Mouse (Mus musculus) c-Kit-negative CD71-positive TER-119-positive erythroid progenitor cells, embryonic 14.5 days (primary cell): ENCODE data around the gene Etnk1.
"Not testable (repeated sequence)": the region's sequence is repeated elsewhere in the genome, so short reads cannot be mapped to it uniquely, and the experiment has no call there.

Experiments used
- DNase-seq: peaks from one replicate; pipeline ENCODE4 v3.0.0-alpha.2; 2013; ENCODE audit warnings: low read depth, low spot score

Gene Etnk1

DNA sequence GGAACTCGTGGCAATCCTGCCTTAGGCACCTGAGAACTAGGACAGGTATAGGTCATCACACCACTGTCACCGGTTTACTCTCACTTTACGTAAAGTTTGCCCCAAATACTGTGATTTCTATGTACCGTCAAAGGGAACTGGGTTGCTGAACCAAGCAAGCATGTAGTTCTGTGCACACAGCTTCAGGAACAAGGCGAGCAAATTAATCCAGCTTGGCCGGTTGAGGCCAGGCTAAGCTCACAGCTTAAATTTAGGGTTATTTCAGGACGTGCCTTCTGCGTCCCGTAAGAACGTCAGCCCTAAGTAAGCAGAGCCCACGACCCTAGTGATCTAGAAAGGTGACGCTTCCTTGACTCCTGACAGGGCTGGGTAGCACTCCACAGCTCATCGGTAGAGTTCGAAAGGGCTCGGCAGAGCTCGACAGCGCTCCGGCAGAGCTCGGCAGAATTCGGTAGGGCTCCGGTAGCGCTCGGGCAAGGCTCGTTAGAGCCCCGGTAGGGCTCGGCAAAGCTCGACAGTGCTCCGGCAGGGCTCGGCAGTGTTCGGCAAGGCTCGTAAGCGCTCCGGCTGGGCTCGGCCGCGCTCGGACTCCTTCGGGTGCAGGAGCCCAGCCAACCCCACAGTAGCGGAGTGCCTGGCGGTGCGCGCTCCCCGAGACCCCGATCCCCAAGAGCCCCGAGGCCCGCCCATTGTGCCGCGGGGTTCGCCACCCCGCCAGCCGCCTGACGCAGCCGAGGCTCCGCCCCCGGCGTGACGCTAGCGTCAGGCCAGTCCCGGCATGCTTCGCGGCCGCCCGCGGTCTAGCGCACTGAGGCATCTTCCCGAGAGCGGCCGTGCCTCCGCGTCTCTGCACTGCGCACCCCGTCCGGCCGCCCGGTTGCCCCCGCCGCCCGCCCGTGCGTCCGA is at the start of gene Etnk1:
TSS of gene Etnk1 (plus strand) at position 770 of the 906 bp plus-strand sequence.
- peak; percentile 87 for DNase-seq

DNA sequence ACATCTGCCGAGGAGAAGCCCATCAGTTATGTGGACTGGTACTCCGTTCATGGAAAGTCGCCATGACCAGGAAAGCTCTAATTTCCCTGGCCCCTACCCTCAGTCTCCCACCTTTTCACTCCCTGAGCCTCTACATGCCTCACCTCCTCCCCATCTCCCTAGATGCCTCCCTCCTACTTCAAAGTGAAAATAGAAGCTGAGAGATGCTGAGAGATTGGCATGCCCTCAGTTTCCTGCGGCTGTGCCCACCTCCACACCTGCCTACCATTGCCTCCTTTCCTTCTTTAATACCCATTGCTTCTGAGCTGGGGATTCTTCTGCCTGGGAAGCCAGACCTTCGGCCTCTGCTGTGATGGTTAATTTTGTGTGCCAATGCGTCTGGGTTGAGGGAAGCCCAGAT is 47.7 kb upstream of the Etnk1 start:
- DNase-seq = no peak

DNA sequence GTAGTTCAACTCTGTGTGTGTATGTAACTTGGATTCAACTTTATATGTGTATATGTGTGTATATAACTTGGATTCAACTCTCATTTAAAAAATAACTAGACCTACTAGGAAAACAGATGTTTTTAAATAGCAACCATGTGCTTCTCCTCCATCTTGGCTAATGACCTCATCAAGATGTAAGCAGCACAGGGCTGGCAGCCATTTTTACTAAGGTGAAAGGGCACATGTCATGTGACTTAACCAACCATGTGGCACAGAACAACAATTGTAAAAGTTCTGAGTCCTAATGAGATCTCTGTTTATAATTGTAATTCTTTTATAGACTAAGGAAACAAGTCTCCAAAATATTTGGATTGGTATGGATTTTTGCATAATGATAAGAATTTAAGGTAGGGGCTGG is 41.3 kb upstream of the Etnk1 start:
- DNase-seq = no peak

DNA sequence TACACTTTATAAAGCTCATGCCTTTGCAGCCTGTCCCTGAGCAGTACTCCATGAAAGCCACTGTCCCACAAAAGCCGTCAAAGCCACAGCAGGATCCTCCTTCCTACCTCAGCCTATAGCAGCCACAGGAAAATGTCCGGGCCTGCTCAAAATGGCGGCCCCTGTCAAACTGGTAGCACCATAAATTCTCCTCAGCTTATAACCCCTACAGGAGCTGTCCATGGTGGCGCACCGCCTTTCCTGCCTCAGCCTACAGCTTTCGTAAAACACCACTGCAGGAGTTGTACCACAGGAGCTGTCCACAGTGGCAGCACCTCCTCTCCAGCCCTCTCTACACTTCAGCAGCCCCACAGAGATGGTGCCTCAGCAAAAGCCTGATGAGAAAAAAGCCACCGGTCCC is 37.6 kb upstream of the Etnk1 start:
- no peak for DNase-seq

DNA sequence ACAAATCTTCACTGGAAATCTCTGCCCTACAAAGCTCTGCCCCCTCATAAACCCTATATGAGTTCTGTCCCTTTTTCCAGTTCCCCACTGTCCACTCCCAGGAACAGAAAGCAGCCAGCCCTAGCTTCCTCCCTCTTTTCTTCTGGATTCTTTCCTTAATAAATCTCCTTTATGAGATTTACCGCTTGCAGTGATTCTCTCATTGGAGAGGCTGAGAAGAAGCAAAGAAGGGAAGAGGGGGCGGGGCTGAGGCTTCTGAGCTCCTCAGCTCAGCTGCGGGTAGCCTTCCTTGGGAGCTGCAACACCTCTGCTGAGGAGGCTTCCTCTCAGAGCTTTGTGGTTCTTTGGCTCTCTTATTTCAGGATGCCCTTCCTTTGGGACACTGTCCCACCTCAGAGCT is 37.1 kb upstream of the Etnk1 start:
- DNase-seq = no peak

DNA sequence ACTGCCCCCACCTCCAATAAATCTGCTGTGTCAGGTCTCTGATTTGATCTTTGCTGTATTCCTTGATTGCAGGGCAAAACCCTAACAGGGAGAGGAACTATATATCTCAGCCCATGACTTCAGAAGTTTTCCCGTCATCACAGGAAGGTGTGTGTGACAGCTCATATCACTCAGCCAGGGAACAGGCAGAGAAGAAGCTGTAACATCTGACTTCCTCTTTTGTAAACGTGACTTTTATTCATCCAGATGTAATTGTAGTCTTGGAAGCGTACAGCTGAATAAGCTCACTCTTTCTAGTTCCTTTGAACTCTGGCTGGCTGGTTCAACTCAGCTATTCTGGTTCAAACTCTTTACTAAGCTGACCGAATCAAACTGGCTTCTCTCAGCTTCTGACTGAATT is 36.6 kb upstream of the Etnk1 start:
- no peak for DNase-seq

DNA sequence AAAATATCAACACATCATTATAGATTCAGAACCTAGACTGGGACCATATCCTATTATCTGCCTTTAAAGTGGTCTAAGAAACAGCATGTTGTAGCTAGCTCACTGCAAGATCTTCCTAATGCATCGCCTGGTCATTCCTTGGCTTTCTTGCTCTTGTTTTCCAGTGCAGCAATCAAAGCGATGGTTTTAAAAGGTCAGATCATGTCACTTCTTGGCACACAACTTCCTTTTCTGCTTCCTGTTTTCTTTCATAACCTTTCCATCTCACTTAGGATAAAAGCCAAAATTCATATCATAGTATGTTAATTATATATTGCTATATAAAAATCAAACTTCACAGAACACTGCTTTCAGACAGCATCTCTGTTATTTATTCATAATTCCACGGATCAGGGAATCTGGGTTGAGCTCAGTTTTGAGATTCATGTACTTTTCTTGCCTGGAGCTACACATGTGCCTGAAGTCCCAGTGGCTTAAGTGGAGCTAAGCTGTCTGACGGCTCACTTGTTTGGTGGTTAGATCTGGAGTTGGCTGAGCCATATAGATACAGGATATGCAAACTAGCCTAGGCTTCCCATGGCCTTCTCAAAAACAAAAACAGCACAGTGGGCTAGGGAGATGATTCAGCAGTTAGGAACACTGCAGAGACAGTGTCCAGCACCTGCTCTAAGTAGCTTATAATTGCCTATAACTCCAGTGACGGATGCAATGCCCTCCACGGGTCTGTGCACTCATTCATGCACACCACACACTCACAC is 34.9 kb upstream of the Etnk1 start:
- no peak for DNase-seq

DNA sequence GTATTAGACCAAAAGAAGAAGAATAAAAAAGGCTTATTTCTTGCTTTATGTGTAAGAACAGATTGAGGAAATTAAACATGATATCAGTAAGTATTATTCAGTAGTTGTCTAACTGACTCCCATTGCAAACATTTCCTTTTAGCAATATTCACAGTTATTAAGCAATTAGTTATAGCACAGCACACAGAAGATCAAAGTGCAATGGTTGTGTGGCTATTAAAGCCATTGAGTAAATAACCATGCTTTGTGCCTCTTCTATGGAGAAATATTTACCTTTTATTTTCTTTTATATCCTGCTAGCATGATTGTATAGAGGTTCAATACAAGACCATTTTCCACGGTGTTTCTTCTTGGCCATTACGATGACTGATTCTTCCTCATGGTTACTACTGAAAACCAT is 33.9 kb upstream of the Etnk1 start:
- no peak for DNase-seq

DNA sequence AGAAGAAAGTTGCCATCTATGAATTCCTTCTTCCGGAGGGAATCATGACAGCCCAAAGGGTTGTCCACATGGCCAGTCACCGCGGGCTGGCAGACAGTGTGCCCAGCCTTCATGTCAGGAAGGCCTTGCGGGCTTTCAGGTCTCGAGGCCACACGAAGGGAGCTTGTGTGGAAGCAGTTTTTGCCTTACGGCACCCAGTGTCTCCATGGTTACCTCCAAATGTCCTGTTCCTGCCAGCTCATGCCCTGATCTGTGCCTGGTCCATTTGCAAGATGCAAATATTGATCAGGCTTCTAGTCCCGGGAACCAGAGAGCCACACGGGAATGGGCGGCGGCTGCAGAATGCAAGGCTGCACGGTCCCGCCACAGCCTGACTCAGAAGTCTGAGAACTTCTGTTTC is 31.9 kb upstream of the Etnk1 start:
- no peak for DNase-seq

DNA sequence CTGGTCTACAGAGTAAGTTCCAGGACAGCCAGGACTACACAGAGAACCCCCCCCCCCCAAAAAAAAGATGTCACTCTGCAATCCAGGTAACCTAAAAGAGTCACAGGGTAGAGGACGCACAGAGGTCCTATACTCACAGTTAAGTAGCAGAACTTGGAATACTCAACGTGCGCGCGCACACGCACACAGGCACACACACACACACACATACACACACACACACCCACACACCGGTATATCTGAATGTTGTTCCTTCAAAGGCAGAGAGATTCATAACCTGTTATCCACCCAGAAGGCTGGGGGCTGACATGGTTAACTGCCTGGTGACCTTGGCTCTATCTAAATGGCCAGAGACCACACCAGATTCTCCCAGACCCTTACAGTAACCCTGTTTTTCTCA is 30.3 kb upstream of the Etnk1 start:
- DNase-seq = no peak

DNA sequence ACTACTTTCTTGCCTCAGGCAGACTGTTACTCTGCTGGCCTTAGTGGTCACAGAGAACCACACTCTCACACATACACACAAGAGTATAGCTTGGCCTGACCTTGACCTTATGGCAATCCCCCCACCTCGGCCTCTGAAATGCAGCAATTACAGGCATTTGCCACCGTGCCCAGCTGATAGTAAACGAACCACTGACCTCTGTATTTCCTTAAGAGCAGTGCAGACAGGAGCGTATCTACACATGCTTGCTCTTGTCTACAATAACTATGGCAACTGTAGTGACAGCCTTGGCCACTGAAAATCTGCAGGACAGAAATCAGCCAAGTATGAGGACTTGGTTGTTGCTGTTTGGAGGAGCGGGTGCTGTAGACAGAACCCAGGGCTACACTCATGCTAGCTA is 29.7 kb upstream of the Etnk1 start:
- no peak for DNase-seq

DNA sequence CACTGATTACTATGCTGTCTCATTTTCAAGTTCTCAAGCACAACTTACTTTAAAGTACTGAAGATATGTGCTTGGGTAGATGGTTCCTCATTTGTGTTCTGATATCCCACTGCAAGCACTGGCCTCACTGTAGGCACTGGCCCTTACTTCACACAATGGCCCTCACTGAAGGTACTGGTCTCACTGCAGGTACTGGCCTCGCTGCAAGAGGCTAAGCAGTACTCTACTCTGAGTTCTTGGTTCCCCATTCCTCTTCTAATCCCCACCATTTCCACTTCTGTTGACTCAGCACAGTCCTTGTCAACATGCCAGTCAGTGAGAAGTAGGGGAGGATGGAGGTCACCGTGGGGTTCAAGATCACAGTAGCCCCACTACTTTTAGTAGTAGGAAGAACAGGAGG is 27.6 kb upstream of the Etnk1 start:
- DNase-seq = no peak

DNA sequence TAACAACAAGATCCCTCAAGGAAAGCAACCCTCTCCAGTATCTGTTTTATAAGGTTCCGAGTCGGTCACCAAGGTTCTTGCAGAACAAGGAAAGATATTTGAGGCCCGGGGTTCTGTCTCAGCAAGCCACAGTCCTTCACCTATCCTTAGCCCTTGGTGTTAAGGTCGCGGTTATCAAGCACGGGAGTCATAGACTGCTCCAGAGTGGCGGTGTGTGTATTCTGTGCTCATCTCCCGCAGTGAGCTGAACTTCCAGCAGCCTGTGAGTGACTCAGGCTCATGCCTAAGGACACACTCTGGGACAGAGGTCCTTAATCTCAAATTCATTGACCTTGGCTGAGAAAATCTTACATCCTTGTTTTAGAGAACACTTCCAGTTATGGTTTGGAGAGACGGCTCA is 26.1 kb upstream of the Etnk1 start:
- no peak for DNase-seq

DNA sequence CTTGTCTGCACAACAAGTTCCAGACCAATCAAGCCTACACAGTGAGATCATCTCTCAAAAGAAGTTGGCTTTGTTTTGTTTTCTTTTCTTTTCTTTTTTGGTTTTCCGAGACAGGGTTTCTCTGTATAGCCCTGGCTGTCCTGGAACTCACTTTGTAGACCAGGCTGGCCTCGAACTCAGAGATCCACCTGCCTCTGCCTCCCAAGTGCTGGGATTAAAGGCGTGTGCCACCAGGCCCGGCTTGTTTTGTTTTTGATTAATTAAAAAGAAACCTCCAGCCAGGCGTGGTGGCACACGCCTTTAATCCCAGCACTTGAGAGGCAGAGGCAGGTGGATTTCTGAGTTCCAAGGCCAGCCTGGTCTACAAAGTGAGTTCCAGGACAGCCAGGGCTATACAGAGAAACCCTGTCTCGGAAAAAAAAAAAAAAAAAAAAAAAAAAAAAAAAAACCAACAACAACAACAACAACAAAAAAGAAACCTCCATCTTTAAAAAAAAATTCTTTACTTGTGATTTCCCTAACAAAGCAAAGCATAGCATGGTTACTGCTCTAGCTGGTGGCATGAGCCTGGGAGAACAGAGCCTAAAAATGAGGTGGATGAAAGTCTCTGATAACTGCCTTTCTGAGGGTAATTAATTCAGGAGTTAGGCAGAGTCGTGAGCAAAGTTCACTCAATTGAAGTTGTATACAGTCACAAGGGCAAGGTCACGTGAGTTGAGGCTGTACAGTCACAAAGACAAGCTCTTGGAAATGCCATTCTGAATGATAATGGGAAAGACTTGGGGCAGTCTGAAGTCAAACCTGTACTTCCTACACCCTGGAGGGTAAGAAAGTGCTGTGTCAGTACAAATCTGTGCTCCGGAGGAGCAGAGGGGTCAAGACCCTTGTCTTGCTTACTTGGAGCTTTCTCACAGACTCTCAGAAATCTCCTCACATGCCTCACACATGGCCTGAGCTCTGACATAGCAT is 25.1 kb upstream of the Etnk1 start:
- DNase-seq = not testable (repeated sequence)

DNA sequence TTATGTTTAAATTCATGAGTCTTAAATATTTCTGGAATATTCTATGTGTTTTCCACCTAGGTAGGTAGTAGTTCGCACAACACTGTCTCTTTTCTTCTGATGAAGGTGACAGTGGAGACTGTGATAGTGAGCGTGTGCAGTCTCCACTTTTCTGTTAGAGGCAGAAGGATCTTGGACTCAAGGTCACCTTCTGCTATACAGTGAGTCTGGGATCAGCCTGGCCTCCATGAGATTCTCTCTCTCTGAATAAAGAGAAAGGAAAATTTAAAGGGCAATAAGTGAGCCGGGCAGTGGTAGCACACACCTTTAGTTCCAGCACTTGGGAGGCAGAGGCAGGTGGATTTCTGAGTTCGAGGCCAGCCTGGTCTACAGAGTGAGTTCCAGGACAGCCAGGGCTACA is 24.2 kb upstream of the Etnk1 start:
- DNase-seq = no peak

DNA sequence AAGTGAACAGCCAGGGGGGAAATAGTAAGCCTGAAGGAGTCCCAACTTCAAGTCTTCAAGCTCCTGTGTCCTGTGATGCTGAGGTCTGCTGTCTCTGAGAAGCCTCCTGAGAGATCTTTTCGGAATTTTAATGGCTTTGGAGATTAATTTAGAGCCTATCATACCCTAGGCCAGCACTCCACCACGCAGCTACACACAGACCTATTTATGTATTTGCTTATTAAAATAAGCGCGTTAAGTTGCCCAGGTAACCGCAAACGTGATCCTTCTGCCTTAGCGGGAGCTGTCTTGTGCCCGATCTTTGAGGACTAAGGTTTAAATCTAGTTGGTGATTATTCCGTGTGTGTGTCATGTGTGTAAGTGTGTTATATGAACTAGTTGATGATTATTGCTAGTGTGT is 23.7 kb upstream of the Etnk1 start:
- no peak for DNase-seq

DNA sequence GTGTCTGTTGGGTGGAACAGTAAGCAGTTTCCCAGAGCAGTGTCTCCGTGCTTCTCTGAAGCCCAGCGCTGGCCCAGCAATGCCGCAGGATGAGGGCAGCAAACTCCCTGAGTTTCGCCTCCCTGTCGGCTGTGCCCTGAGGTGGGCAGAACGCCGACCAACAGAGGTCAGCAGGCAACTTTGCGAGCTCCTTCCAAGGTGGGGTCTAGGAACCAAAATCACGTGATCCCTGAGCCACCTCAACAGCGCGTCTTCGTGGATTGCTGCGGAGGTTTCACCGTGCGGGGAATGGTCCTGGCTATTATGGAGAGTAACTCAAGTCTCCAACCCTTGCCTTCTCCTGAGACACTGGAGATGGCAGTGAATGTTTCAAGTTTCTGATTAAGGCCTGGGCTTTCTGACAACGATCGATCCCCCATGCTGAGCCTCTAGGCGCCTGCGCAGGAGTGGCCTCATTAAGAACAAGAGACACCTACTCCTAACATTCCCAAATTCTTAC is 23.2 kb upstream of the Etnk1 start:
- no peak for DNase-seq

DNA sequence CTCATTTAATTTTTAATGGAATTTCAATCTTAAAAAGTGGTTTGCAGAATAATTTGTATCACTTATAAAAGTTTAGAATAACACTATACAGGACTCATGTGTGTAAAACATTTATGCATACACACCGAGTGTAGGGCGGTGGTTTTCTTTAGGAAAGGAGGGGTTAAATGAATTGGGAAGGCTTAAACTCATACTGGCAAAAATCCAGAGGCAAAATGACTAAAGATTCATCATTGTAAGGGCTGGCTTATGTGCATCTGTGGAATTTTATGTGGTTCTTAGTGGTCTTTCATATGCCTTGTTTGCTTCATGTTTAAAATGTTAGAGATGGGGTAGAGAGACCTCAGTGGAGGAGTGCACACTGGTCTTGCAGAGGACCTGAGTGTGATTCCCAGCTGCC is 22.5 kb upstream of the Etnk1 start:
- no peak for DNase-seq

DNA sequence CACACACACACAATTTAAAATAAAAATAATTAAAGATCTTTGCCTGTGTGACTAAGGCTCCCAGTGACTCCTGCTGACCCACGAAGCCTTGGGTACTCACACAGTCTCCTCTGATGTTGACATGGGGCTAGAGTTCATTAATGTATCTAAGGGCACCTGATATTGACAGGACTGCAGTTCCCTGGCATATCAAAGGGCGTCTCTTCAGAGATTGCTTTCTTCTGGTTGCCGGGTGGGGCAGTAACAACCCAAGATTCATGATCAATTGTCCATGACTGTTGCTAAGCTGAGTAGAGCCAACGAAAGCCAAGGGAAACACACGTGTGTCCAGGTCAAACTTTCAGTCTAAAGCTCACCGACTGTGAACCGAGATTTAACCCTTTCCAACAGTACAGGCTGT is 22.0 kb upstream of the Etnk1 start:
- DNase-seq = no peak

DNA sequence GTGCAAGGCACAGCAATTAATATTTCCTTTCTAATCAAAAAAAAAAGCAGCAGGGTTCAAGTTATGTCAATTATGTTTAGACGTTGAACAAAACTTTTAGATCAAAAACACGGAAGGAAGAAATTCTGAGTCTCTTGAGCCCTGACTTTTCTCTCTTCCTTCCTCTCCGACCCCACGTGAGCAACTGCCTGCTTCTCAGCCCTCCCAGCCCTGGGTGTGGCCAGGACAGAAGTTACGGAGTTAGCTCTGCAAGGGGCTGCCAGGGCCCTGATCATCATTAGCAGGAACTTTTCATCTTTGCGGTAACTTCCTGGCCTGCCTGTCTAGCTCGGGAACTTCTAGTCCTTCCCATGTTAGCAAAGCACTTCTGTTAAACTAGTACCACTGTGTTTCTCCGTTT is 20.3 kb upstream of the Etnk1 start:
- DNase-seq = no peak

DNA sequence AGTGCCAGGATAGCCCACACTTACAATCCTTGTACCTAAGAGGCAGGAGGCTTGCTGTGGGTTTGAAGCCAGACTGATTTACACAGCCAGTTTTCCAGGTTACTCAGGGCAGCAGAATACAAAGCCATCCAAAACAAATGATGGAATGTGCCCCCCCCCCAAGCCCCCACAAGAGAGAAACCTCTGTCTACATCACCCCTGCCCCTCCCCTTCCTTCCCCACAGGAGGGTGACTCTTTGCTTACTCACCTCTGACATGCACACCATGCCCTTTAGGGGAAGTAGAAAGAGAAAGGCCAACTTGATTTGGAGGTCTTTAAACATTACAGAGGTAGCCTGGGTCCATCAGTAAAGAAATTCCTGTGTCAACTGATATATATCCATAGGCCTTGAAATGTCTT is 18.2 kb upstream of the Etnk1 start:
- no peak for DNase-seq
